Mouse (Mus musculus) layer of hippocampus, adult 8-10 months (tissue): ENCODE data around the gene Lgals7. TPM values are rescaled to one million over a fixed set of nuclear protein-coding genes. Genes with fewer than 3 reads are reported as not detected.

Experiments
- total RNA-seq, 4 experiments: library from RNA; stranded (reverse); gene quantifications; 2 replicates each; pipeline ENCODE4 v1.2.4; 2022

Lgals7 gene
- total RNA-seq, 4 experiments from 2014 or later, result not detected

Other genes with a start within 250 kb of the Lgals7 start
- 1 to 10 TPM; 2.2 to 3.8 (median 2.4) TPM for gene Acp7, start 232.5 kb upstream of the Lgals7 start, total RNA-seq
- gene Fbxo27, start 171.0 kb upstream of the Lgals7 start, total RNA-seq, result 10 to 100 TPM; 16.1 to 30.5 (median 22.7) TPM
- 1 to 10 TPM in 3 of 4 experiments, under 1 TPM in 1; 0.74 to 2.0 (median 1.8) TPM for gene Fbxo17, start 147.0 kb upstream of the Lgals7 start, total RNA-seq
- 10 to 100 TPM; 51.7 to 65.6 (median 53.9) TPM for gene Mrps12, start 122.0 kb upstream of the Lgals7 start, total RNA-seq
- gene Sars2, start 121.9 kb upstream of the Lgals7 start, total RNA-seq, result 10 to 100 TPM; 11.2 to 13.9 (median 12.0) TPM
- gene Ccer2, start 107.7 kb upstream of the Lgals7 start, total RNA-seq, result 1 to 10 TPM in 2 of 4 experiments, under 1 TPM in 2; 0.32 to 1.4 (median 0.87) TPM
- gene Sirt2, start 97.1 kb upstream of the Lgals7 start, total RNA-seq, result 100 to 1,000 TPM; 129 to 157 (median 142) TPM
- gene Nfkbib, start 96.3 kb upstream of the Lgals7 start, total RNA-seq, result 10 to 100 TPM; 23.0 to 25.5 (median 24.7) TPM
- gene Rinl, start 74.9 kb upstream of the Lgals7 start, total RNA-seq, result 1 to 10 TPM; 2.5 to 5.3 (median 3.8) TPM
- gene Hnrnpl, start 55.3 kb upstream of the Lgals7 start, total RNA-seq, result 100 to 1,000 TPM; 403 to 453 (median 434) TPM
- gene Ech1, start 38.6 kb upstream of the Lgals7 start, total RNA-seq, result 10 to 100 TPM; 64.2 to 77.6 (median 67.7) TPM
- gene Lgals4, start 30.0 kb upstream of the Lgals7 start, total RNA-seq, result 1 to 10 TPM; 2.4 to 6.9 (median 4.9) TPM
- under 1 TPM; 0.25 to 0.61 (median 0.41) TPM for gene Capn12, start 17.6 kb downstream of the Lgals7 start, total RNA-seq
- 100 to 1,000 TPM; 136 to 138 (median 137) TPM for gene Actn4, start 98.5 kb downstream of the Lgals7 start, total RNA-seq
- gene Eif3k, start 118.0 kb downstream of the Lgals7 start, total RNA-seq, result 100 to 1,000 TPM; 182 to 214 (median 197) TPM
- 1 to 10 TPM; 1.3 to 3.5 (median 1.7) TPM for gene Map4k1, start 118.2 kb downstream of the Lgals7 start, total RNA-seq